Mouse (Mus musculus): ENCODE results near the gene Ift122.

Ift122 gene

GRCm38 (mm10) chr6:115853091-115853813 lies at the start of gene Ift122, which contains the start of gene Mbd4:
Gene Ift122, plus strand, starts transcription at chr6:115853470.
Gene Mbd4, minus strand, starts transcription at chr6:115853371.
- DNase-seq, result peak; percentile 99

GRCm38 (mm10) chr6:115803541-115804382 lies 49.5 kb upstream of the Ift122 start:
- DNase-seq, result peak; percentile 92

GRCm38 (mm10) chr6:115804432-115805192 lies 48.7 kb upstream of the Ift122 start:
- DNase-seq, result no peak

GRCm38 (mm10) chr6:115807464-115808195 lies 45.6 kb upstream of the Ift122 start:
- DNase-seq, result no peak

- no peak for DNase-seq
These were observed 45.1 kb upstream of the Ift122 start for GRCm38 (mm10) chr6:115808196-115808487.

- DNase-seq, result peak; percentile 92
These were observed 44.6 kb upstream of the Ift122 start, which contains the start of gene Rpl32 for GRCm38 (mm10) chr6:115808488-115809231. Gene Rpl32, minus strand, starts transcription at chr6:115808747.

GRCm38 (mm10) chr6:115811606-115812005 lies 41.7 kb upstream of the Ift122 start:
- no peak for DNase-seq

- peak; percentile 79 for DNase-seq
These were observed 39.2 kb upstream of the Ift122 start for GRCm38 (mm10) chr6:115814104-115814503.

- no peak for DNase-seq
These were observed 38.2 kb upstream of the Ift122 start for GRCm38 (mm10) chr6:115815041-115815440.

GRCm38 (mm10) chr6:115818129-115818528 lies 35.1 kb upstream of the Ift122 start:
- DNase-seq, result no peak

GRCm38 (mm10) chr6:115821216-115821993 lies 31.9 kb upstream of the Ift122 start:
- DNase-seq, result no peak

GRCm38 (mm10) chr6:115823850-115824464 lies 29.3 kb upstream of the Ift122 start:
- peak; percentile 76 for DNase-seq

- DNase-seq, result no peak
These were observed 22.3 kb upstream of the Ift122 start for GRCm38 (mm10) chr6:115830779-115831601.

GRCm38 (mm10) chr6:115832152-115832850 lies 21.0 kb upstream of the Ift122 start:
- no peak for DNase-seq

- no peak for DNase-seq
These were observed 19.4 kb upstream of the Ift122 start for GRCm38 (mm10) chr6:115833861-115834260.

GRCm38 (mm10) chr6:115838161-115838597 lies 15.1 kb upstream of the Ift122 start, which contains the start of gene Efcab12:
Gene Efcab12, minus strand, starts transcription at chr6:115838412.
- DNase-seq, result peak; percentile 79

GRCm38 (mm10) chr6:115838745-115839144 lies 14.5 kb upstream of the Ift122 start:
- no peak for DNase-seq

GRCm38 (mm10) chr6:115845006-115845405 lies 8.3 kb upstream of the Ift122 start:
- DNase-seq, result no peak
